Mouse (Mus musculus): Measurements from ENCODE around the gene Pde4b. TPM values are rescaled to one million over a fixed set of nuclear protein-coding genes. Genes with fewer than 3 reads are reported as not detected.

Pde4b gene
- polyA plus RNA-seq, 1 experiment from 2014 or later, result 11.0 TPM

DNA sequence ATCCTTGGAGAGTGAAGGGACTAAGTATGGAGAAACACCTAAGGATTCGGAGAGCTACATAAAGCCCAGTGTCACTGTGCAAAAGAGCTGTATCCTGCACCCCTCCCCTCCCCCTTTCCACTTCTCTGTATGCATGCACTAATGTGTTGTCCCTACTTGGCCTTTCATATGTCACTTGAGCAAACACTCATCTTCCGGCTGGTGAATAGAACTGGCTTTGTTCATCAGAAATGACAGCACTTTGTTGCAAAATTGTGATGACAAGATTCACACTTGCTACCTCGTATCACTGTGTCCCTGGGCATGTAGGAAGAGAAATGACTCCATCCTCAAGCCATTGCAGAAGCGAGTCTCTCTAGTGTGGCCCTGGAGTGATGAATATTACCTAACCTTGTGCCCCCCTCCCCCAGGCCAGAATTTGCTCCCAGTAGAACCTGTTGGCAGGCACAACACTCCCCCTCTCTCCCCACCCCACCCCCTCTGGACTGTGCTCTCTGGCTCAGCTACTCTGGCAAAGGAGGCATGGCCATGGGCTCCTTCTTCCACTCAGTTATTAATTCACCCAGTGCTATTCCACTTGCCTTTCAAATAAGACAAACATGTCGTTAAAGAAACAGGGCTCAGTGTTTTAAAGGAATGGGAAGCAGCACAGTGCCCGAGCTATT, 497.4 kb downstream of the Pde4b start:
- no peak overlapping the region for H3K4me2 ChIP-seq (ENCODE audit: low read depth, low read length)
- H3K9me3 ChIP-seq (ENCODE audit: control insufficient read depth, low read length), result no peaks in the 10 kb centered on the region
- no peaks in the 10 kb centered on the region for H3K27me3 ChIP-seq (replicated peaks; ENCODE audit: control insufficient read depth, insufficient read depth, low read length)
- no peak overlapping the region for H3K9ac ChIP-seq (ENCODE audit: low read depth, low read length)
- no peaks in the 10 kb centered on the region for H3K36me3 ChIP-seq (ENCODE audit: control insufficient read depth, insufficient read depth, low read length)
- no peak overlapping the region for H3K4me3 ChIP-seq (ENCODE audit: low read length)
- H3K4me1 ChIP-seq (ENCODE audit: control insufficient read depth, insufficient read depth, low read length), result peaks cover 13% of the 10 kb centered on the region
- WGBS, result 39% methylated on average over 6 of the region's 6 CpGs
- no peak overlapping the region for H3K27ac ChIP-seq (ENCODE audit: low read length)
- peak; percentile 81 for ATAC-seq

DNA sequence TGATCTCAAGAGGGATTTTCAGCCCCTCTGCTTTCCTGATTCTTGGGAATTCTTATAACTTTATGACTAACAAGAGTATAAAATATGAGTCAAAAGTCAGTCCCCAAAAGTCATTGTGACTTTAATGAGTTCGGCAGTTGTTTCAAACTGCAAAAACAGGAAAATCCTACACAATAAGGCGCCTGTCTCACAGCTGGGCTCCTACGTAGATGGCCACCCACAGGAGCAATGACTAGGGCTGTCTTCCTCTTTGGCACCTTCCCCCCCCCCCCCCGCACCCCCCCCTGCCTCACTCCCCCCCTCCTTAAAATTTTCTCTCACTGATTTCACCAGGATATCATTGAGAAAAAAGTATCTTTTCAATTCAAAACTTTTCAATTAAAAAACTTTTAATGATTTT, 498.2 kb downstream of the Pde4b start:
- H3K9me3 ChIP-seq (ENCODE audit: control insufficient read depth, low read length), result no peaks in the 10 kb centered on the region
- H3K9ac ChIP-seq (ENCODE audit: low read depth, low read length), result no peak overlapping the region
- no peaks in the 10 kb centered on the region for H3K36me3 ChIP-seq (ENCODE audit: control insufficient read depth, insufficient read depth, low read length)
- WGBS, result 60% methylated on average over 3 of the region's 4 CpGs
- H3K4me3 ChIP-seq (ENCODE audit: low read length), result no peak overlapping the region
- ATAC-seq, result no peak
- no peak overlapping the region for H3K27ac ChIP-seq (ENCODE audit: low read length)
- no peak overlapping the region for H3K4me2 ChIP-seq (ENCODE audit: low read depth, low read length)
- H3K4me1 ChIP-seq (ENCODE audit: control insufficient read depth, insufficient read depth, low read length), result peaks cover 14% of the 10 kb centered on the region
- no peaks in the 10 kb centered on the region for H3K27me3 ChIP-seq (replicated peaks; ENCODE audit: control insufficient read depth, insufficient read depth, low read length)

DNA sequence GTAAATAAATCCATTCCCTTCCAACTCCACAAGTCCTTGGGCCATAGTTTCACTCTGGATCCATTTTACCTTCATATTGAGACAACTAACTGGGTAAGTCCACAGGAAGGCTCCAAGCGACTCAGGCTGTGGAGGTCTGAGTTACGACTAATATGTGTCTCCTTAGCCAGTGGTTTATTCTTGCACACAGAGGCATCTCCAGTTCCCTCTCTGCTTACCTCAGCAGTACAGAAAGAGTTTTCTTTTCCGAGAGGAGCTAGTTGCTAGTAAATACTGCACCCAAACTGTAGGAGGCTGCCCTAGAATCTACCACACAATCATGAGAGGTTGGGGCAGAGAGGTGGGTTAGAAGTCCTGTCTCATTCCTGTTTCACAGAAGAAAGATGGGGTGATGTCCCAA, 499.4 kb downstream of the Pde4b start:
- Histone ChIP-seq H3K27me3 (replicated peaks; ENCODE audit: control insufficient read depth, insufficient read depth, low read length) (no peaks in the 10 kb centered on the region), H3K36me3 (ENCODE audit: control insufficient read depth, insufficient read depth, low read length) (no peaks in the 10 kb centered on the region), H3K27ac (ENCODE audit: low read length) (no peak overlapping the region), H3K4me1 (ENCODE audit: control insufficient read depth, insufficient read depth, low read length) (peaks cover 15% of the 10 kb centered on the region), H3K4me3 (ENCODE audit: low read length) (no peak overlapping the region), H3K9me3 (ENCODE audit: control insufficient read depth, low read length) (no peaks in the 10 kb centered on the region), H3K4me2 (ENCODE audit: low read depth, low read length) (no peak overlapping the region), H3K9ac (ENCODE audit: low read depth, low read length) (no peak overlapping the region)
- WGBS, result 81% methylated on average over 3 of the region's 3 CpGs
- ATAC-seq, result no peak

DNA sequence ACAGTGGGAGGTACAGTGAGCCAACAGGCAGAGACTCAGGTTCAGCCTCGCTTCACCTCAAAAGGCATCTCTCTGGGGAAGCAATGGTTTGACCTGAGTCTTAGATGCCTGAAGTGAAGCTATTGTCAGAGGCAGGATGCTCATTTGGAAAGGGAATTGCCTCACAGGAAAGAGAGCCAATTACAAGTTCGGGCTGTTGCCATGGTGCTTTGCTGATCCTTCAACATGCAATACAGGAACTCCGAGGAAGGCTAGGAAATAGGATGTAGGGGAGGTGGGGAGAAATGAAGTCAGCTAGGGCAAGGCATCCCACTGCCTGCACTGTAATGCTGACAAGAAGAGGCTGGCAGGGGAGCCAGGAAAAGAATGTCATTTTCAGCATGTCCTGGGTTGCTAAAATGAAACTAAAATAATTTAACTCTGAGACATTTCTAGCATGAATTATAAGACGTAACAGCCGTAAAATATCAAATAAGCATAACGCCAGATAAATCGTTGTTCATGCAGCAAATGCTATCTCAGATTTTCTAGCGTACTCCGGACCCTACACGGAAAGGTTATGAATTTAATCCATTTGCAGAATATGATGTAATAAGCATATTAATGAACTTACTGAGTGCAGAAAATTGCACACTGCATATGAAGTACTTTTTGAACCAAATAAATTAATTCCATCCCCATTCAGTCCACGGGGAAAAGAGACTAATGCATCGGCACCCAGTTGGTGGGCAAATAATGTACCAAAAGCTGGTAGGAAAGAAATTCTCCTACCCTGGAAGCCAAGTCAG, 501.5 kb downstream of the Pde4b start:
- H3K27me3 ChIP-seq (replicated peaks; ENCODE audit: control insufficient read depth, insufficient read depth, low read length), result no peaks in the 10 kb centered on the region
- no peak overlapping the region for H3K9ac ChIP-seq (ENCODE audit: low read depth, low read length)
- no peaks in the 10 kb centered on the region for H3K36me3 ChIP-seq (ENCODE audit: control insufficient read depth, insufficient read depth, low read length)
- H3K4me2 ChIP-seq (ENCODE audit: low read depth, low read length), result peak overlapping the region; percentile 50; the same call in 1 of the 2 replicates
- no peaks in the 10 kb centered on the region for H3K9me3 ChIP-seq (ENCODE audit: control insufficient read depth, low read length)
- no peak overlapping the region for H3K27ac ChIP-seq (ENCODE audit: low read length)
- peaks cover 22% of the 10 kb centered on the region for H3K4me1 ChIP-seq (ENCODE audit: control insufficient read depth, insufficient read depth, low read length)
- ATAC-seq, result 0 out of 2 replicates have a peak, but pooled peaks have one; percentile 37
- 47% methylated on average over 12 of the region's 12 CpGs for WGBS
- peak overlapping the region; percentile 20; the same call in 1 of the 2 replicates for H3K4me3 ChIP-seq (ENCODE audit: low read length)

DNA sequence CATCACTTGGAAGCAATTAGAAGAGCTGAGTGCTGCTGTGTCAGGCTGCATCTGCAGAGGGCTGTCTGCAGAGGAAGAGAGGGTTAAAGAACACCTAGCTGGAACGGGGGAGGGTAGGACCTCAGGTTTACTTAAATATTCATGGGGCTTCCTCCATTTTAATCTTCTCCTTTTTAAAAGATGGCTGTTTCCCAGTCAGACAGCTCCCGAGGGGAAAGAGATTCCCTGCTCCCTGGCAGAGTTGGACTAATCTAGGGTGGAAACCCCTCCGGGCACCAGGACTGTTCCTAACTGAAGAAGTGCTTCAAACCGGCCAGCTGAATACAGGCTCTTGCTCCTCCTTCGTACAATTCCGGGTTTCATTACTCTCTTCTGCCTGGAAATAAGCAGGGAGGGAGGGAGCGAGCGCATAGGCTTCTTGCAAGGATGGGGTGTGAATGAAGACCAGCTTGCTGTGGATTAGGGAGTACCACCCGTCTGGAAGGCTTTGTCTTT, 502.2 kb downstream of the Pde4b start:
- ATAC-seq, result peak; percentile 39; the same call in 1 of the 2 replicates
- Histone ChIP-seq H3K36me3 (ENCODE audit: control insufficient read depth, insufficient read depth, low read length) (no peaks in the 10 kb centered on the region), H3K4me3 (ENCODE audit: low read length) (peak overlapping the region; percentile 6), H3K9ac (ENCODE audit: low read depth, low read length) (peak overlapping the region; percentile 31; the same call in 1 of the 2 replicates), H3K4me1 (ENCODE audit: control insufficient read depth, insufficient read depth, low read length) (peaks cover 22% of the 10 kb centered on the region), H3K4me2 (ENCODE audit: low read depth, low read length) (peak overlapping the region; percentile 50), H3K27me3 (replicated peaks; ENCODE audit: control insufficient read depth, insufficient read depth, low read length) (no peaks in the 10 kb centered on the region), H3K27ac (ENCODE audit: low read length) (no peak overlapping the region), H3K9me3 (ENCODE audit: control insufficient read depth, low read length) (no peaks in the 10 kb centered on the region)
- WGBS, result 14% methylated on average over 9 of the region's 9 CpGs

DNA sequence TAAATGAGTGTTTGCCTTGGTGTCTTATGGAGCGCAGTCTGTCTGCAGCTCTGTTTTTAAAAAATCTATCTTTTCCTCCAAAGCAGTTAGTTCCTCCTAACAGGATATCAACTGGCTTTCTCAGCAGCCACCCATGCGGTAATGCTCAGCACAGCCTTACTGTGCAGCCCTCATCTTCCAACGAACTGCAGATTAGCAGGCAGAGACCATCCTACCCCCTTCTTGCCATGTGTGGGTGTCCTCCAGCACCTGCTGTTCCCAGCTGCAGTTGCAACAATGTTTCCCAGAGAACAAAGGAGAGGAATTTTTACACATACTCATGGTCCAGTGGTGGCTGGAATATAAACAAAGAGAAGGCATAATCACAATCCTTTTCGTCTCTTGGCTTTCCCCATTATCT, 504.5 kb downstream of the Pde4b start:
- WGBS, result 58% methylated on average over 4 of the region's 4 CpGs
- no peak overlapping the region for H3K9ac ChIP-seq (ENCODE audit: low read depth, low read length)
- H3K36me3 ChIP-seq (ENCODE audit: control insufficient read depth, insufficient read depth, low read length), result no peaks in the 10 kb centered on the region
- no peaks in the 10 kb centered on the region for H3K27me3 ChIP-seq (replicated peaks; ENCODE audit: control insufficient read depth, insufficient read depth, low read length)
- no peak overlapping the region for H3K4me3 ChIP-seq (ENCODE audit: low read length)
- ATAC-seq, result no peak
- no peak overlapping the region for H3K27ac ChIP-seq (ENCODE audit: low read length)
- H3K4me2 ChIP-seq (ENCODE audit: low read depth, low read length), result no peak overlapping the region
- H3K9me3 ChIP-seq (ENCODE audit: control insufficient read depth, low read length), result no peaks in the 10 kb centered on the region
- H3K4me1 ChIP-seq (ENCODE audit: control insufficient read depth, insufficient read depth, low read length), result peaks cover 18% of the 10 kb centered on the region; the same call in 1 of the 2 replicates

DNA sequence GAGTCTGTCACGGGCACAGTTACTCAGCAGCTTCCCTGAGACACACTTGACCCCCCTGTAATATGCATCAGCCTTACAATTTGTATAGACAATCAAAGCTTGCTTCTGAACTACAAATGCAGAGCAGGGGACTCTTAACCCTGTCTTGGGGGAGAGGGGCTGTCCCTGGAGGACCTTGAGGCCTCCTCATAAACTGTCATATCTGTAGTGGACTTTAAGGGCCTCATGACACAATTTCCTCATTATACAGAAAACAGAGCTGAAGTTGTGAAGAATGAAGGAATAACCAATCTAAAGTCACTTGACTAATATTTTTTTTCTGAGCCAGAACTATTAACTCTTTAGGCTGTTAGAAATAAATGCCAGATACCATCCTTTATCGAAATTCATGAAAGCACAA, 505.2 kb downstream of the Pde4b start:
- WGBS, result 79% methylated on average over 2 of the region's 2 CpGs
- no peak for ATAC-seq
- no peaks in the 10 kb centered on the region for H3K27me3 ChIP-seq (replicated peaks; ENCODE audit: control insufficient read depth, insufficient read depth, low read length)
- no peak overlapping the region for H3K4me2 ChIP-seq (ENCODE audit: low read depth, low read length)
- H3K9me3 ChIP-seq (ENCODE audit: control insufficient read depth, low read length), result no peaks in the 10 kb centered on the region
- H3K4me3 ChIP-seq (ENCODE audit: low read length), result no peak overlapping the region
- no peak overlapping the region for H3K9ac ChIP-seq (ENCODE audit: low read depth, low read length)
- H3K36me3 ChIP-seq (ENCODE audit: control insufficient read depth, insufficient read depth, low read length), result no peaks in the 10 kb centered on the region
- H3K27ac ChIP-seq (ENCODE audit: low read length), result no peak overlapping the region
- H3K4me1 ChIP-seq (ENCODE audit: control insufficient read depth, insufficient read depth, low read length), result peaks cover 18% of the 10 kb centered on the region; the same call in 1 of the 2 replicates

DNA sequence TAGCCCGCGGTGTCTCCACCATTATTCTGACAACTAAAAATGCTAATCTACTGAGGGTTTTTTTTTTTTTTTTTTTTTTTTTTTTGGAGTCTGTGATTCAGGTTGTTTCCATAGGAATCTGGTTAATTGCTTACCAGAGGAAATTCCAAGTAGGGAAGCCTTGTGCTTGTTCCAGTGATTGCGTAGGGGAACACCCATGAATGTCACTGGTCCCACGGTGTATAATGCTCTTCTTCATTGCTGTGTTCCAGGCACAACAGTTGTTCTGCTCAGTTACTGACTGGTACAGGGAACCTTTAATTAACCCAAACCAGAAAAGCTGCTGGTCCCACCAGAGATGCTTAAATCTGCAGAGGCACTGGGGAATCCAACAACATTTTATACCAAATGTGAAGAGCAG, 506.3 kb downstream of the Pde4b start:
- H3K4me1 ChIP-seq (ENCODE audit: control insufficient read depth, insufficient read depth, low read length), result peaks cover 16% of the 10 kb centered on the region; the same call in 1 of the 2 replicates
- H3K27ac ChIP-seq (ENCODE audit: low read length), result no peak overlapping the region
- WGBS, result 68% methylated on average over 4 of the region's 4 CpGs
- no peaks in the 10 kb centered on the region for H3K9me3 ChIP-seq (ENCODE audit: control insufficient read depth, low read length)
- no peaks in the 10 kb centered on the region for H3K27me3 ChIP-seq (replicated peaks; ENCODE audit: control insufficient read depth, insufficient read depth, low read length)
- no peak overlapping the region for H3K4me2 ChIP-seq (ENCODE audit: low read depth, low read length)
- no peaks in the 10 kb centered on the region for H3K36me3 ChIP-seq (ENCODE audit: control insufficient read depth, insufficient read depth, low read length)
- H3K9ac ChIP-seq (ENCODE audit: low read depth, low read length), result no peak overlapping the region
- no peak for ATAC-seq
- H3K4me3 ChIP-seq (ENCODE audit: low read length), result no peak overlapping the region

DNA sequence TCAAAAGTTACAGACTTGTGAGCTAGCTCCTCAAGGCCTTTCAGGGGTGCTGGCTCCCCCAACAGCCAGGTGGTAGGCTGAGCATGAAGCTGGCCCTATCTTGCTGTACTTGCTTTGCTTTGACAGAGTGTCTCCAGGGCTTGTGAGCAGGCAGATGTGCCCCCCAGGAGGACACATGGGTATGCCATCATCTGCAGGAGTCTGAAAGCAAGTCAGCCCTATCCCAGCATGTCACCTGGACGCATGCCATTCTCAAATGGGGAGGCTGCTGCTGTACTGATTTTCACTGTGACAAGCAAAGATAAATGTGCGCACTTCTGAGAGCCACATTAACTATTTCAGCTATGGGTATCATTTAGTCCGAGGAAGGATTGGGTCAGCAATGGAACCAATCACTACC, 507.2 kb downstream of the Pde4b start:
- H3K4me2 ChIP-seq (ENCODE audit: low read depth, low read length), result no peak overlapping the region
- H3K27me3 ChIP-seq (replicated peaks; ENCODE audit: control insufficient read depth, insufficient read depth, low read length), result no peaks in the 10 kb centered on the region
- H3K4me3 ChIP-seq (ENCODE audit: low read length), result no peak overlapping the region
- no peaks in the 10 kb centered on the region for H3K9me3 ChIP-seq (ENCODE audit: control insufficient read depth, low read length)
- no peak for ATAC-seq
- 89% methylated on average over 3 of the region's 3 CpGs for WGBS
- H3K4me1 ChIP-seq (ENCODE audit: control insufficient read depth, insufficient read depth, low read length), result peaks cover 11% of the 10 kb centered on the region; the same call in 1 of the 2 replicates
- no peaks in the 10 kb centered on the region for H3K36me3 ChIP-seq (ENCODE audit: control insufficient read depth, insufficient read depth, low read length)
- H3K27ac ChIP-seq (ENCODE audit: low read length), result no peak overlapping the region
- no peak overlapping the region for H3K9ac ChIP-seq (ENCODE audit: low read depth, low read length)
